Mouse (Mus musculus) kidney, adult 2 months (tissue): ENCODE data around the gene Poldip3.
"Not testable (repeated sequence)": the region's sequence is repeated elsewhere in the genome, so short reads cannot be mapped to it uniquely, and the experiment has no call there.

Source experiments
- CTCF ChIP-seq: fragments of 200-500 bp; conservative IDR thresholded peaks from 2 replicates; pipeline ENCODE4 v1.5.1; 2011; ENCODE audit warnings: low read depth, mild to moderate bottlenecking, control low read depth, low read length, moderate library complexity, mixed read lengths; ENCODE audit not compliant: insufficient read depth, insufficient read length
- POLR2A ChIP-seq: fragments of 200-500 bp; IDR thresholded peaks from one replicate; pipeline ENCODE4 v1.6.1; 2011; ENCODE audit warnings: low read depth, low read length, control low read depth

DNA sequence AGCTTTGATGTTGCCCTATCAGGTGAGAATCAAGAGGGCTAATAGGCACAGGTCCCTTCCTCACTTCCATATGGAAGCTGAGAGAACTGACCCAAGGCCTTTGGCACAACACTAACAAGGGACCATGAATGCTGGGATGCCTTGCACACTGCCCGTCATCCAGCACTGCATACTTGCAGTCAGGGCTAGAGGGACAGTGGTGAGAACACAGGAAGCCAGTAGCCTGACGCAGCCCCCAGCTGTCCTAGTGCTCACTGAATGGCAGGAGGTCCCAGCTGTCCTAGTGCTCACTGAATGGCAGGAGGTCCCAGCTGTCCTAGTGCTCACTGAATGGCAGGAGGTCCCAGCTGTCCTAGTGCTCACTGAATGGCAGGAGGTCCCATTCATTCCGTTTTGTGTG is 22.1 kb downstream of the Poldip3 start:
- TF ChIP-seq POLR2A, CTCF: not testable (repeated sequence)
